Mouse (Mus musculus): ENCODE results near the gene Rnf183. TPM values are rescaled to one million over a fixed set of nuclear protein-coding genes. Genes with fewer than 3 reads are reported as not detected.
A peak's percentile ranks its signal among the peaks of the same experiment; 100 is the strongest.
"Not testable (repeated sequence)": the region's sequence is repeated elsewhere in the genome, so short reads cannot be mapped to it uniquely, and the experiment has no call there.

Rnf183 gene
- polyA plus RNA-seq (2014; fragmentation: Nextera tagmentation; extraction: Ambion mirVana) = not detected in 2 replicates

DNA sequence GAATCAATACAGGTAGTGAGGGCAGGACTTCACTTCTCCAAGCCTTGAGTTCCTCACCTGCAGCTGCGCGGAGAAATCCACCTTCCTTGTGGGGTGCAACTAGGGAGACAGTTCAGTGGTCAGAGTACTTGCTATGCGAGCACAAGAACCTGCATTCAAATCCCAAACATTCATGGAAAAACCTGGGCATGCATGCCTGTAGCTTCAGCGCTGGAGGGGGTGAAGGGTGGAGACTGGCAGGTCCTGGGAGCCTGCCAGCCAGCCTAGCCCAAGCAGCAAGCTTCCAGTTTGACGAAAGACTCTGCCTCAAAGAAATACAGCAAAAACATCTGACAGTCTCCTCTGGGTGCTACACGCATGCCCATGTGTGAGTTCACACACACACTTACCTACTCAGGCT lies at the start of gene Rnf183:
Gene Rnf183 (minus strand): TSS at position 172 of the 400 bp plus-strand sequence.
- Histone ChIP-seq H3K4me1 (ENCODE audit: control insufficient read depth, insufficient read depth, low read length) (no peaks in the 10 kb centered on the region), H3K4me2 (ENCODE audit: low read depth, severe bottlenecking) (no peak within 1 kb of the TSS), H3K27me3 (ENCODE audit: control insufficient read depth, insufficient read depth, low read length) (no peaks in the 10 kb centered on the region), H3K36me3 (ENCODE audit: control insufficient read depth, insufficient read depth, low read length) (no peaks in the 10 kb centered on the region), H3K9me3 (ENCODE audit: control insufficient read depth, low read length) (no peaks in the 10 kb centered on the region), H3K27ac (replicated peaks; ENCODE audit: low read depth, low read length) (no peak within 1 kb of the TSS), H3K4me3 (ENCODE audit: low read depth, low read length) (no peak within 1 kb of the TSS), H3K9ac (ENCODE audit: low read length) (no peak within 1 kb of the TSS)
- DNase-seq (ENCODE audit: low spot score) = no peak
- no peak for ATAC-seq (ENCODE audit: insufficient number of reproducible peaks, low FRiP score, low TSS enrichment, low read depth)
- 80% methylated on average over 6 of the region's 6 CpGs for WGBS

DNA sequence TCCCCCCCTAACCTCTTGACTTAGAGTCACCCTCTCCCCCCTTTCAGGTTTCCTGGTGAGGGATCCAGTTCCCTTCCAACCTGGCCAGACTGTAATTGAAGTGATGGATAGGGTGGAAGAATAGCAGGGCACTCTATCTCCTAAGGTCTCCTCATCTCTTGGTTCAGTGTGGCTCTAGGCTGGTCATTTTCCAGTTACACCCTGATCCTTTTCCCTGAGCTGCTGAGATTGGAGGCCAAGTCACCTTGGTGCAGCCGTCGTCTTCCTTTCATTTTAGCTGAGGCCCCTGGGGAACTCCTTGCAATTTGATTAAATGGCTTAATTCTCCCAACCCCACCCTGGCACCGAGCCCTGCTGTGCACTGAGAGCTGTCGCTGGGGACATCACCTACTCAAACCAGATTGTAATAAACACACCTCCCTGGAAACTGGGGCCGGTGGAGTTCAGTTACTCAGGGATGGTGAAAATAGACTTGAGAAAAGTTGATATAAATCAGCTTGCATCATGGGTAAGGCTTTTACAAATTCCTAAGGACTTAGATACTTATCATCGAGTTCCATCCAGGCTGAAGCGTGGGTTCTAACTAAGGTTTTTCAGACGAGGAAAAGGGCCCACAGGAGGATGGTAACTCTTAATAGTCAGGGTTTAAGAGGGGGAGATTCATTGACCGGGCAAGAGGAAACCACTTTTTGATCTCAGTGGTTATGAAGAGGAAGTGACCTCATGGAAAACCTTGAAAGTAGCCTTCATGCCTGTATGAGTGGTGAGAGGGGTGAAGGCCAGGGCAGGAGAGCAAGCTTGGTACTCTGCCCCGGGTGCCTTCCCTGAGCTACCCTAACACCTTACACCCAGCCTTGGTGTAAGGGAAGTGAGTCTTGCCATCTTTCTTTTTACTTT lies 45.9 kb upstream of the Rnf183 start:
- H3K27me3 ChIP-seq (ENCODE audit: control insufficient read depth, insufficient read depth, low read length) = peaks cover 16% of the 10 kb centered on the region
- no peaks in the 10 kb centered on the region for H3K36me3 ChIP-seq (ENCODE audit: control insufficient read depth, insufficient read depth, low read length)
- no peak overlapping the region for H3K27ac ChIP-seq (replicated peaks; ENCODE audit: low read depth, low read length)
- 51% methylated on average over 10 of the region's 10 CpGs for WGBS
- H3K4me2 ChIP-seq (ENCODE audit: low read depth, severe bottlenecking) = no peak overlapping the region
- DNase-seq (ENCODE audit: low spot score) = no peak
- H3K4me3 ChIP-seq (ENCODE audit: low read depth, low read length) = no peak overlapping the region
- no peak overlapping the region for H3K9ac ChIP-seq (ENCODE audit: low read length)
- no peaks in the 10 kb centered on the region for H3K9me3 ChIP-seq (ENCODE audit: control insufficient read depth, low read length)
- ATAC-seq (ENCODE audit: insufficient number of reproducible peaks, low FRiP score, low TSS enrichment, low read depth) = no peak
- H3K4me1 ChIP-seq (ENCODE audit: control insufficient read depth, insufficient read depth, low read length) = peaks cover 4% of the 10 kb centered on the region; the same call in 1 of the 2 replicates

DNA sequence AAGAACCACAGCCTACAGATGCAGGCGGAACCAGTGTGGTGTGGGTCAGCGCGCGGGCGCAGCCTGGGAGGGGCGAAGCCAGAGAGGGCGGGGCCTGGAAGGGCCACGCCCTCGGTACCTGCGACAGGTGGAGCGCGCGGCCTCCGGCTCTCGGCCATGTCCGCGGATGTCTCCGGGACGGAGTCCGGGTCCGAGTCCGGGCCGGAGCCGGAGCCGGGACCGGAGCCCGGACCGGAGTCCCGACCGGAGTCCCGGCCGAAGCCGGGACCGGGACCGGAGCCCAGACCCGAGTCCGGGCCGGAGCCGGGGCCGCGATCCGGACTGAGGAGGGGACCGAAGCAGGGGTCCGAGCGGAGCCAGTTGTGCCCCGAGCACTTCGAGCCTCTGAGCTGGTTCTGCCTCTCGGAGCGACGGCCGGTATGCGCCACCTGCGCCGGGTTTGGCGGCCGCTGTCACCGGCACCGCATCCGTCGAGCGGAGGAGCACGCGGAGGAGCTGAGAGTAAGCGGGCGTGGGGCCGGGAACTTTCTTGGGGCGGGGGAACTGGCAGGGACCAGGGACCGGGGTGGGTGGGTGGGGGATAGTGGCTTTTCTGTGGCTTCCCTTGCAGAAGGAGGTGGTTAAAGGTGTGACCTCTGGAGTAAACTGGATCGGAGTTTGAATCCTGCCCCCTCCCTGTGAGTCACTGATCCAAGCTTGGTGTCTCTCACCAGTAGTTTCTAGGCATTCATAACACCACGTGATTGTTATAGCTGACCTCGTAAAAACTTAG lies 45.1 kb upstream of the Rnf183 start, which contains the start of gene Bspry:
Gene Bspry (plus strand): TSS at position 117 of the 772 bp plus-strand sequence.
- Histone ChIP-seq H3K36me3 (ENCODE audit: control insufficient read depth, insufficient read depth, low read length) (no peaks in the 10 kb centered on the region), H3K9ac (ENCODE audit: low read length) (no peak within 1 kb of the TSS), H3K4me3 (ENCODE audit: low read depth, low read length) (peak within 1 kb of the TSS; percentile 42), H3K4me1 (ENCODE audit: control insufficient read depth, insufficient read depth, low read length) (peaks cover 4% of the 10 kb centered on the region; the same call in 1 of the 2 replicates), H3K27ac (replicated peaks; ENCODE audit: low read depth, low read length) (no peak within 1 kb of the TSS), H3K27me3 (ENCODE audit: control insufficient read depth, insufficient read depth, low read length) (peaks cover 16% of the 10 kb centered on the region), H3K4me2 (ENCODE audit: low read depth, severe bottlenecking) (peak within 1 kb of the TSS; percentile 71), H3K9me3 (ENCODE audit: control insufficient read depth, low read length) (no peaks in the 10 kb centered on the region)
- peak; percentile 67; the same call in 1 of the 2 replicates for ATAC-seq (ENCODE audit: insufficient number of reproducible peaks, low FRiP score, low TSS enrichment, low read depth)
- WGBS = 2% methylated on average over 70 of the region's 71 CpGs
- peak; percentile 53 for DNase-seq (ENCODE audit: low spot score)

DNA sequence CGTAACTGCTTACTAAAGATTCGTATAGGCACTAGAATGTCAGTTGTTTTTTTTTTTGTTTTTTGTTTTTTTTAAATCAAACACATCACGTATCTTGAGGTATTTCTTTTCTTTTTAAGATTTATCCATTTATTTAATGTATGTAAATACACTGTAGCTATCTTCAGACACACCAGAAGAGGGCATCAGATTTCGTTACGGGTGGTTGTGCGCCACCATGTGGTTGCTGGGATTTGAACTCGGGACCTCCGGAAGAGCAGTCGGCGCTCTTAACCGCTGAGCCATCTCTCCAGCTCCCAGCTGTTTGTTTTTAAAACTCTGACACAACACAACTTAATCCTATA lies 44.5 kb upstream of the Rnf183 start:
- not testable (repeated sequence) for H3K36me3 ChIP-seq (ENCODE audit: control insufficient read depth, insufficient read depth, low read length); H3K9ac ChIP-seq (ENCODE audit: low read length); H3K27ac ChIP-seq (replicated peaks; ENCODE audit: low read depth, low read length); H3K9me3 ChIP-seq (ENCODE audit: control insufficient read depth, low read length); DNase-seq (ENCODE audit: low spot score); H3K4me1 ChIP-seq (ENCODE audit: control insufficient read depth, insufficient read depth, low read length); ATAC-seq (ENCODE audit: insufficient number of reproducible peaks, low FRiP score, low TSS enrichment, low read depth)
- H3K27me3 ChIP-seq (ENCODE audit: control insufficient read depth, insufficient read depth, low read length) = peaks cover 16% of the 10 kb centered on the region
- peak overlapping the region; percentile 42 for H3K4me3 ChIP-seq (ENCODE audit: low read depth, low read length)
- 14% methylated on average over 11 of the region's 11 CpGs for WGBS
- peak overlapping the region; percentile 71 for H3K4me2 ChIP-seq (ENCODE audit: low read depth, severe bottlenecking)

DNA sequence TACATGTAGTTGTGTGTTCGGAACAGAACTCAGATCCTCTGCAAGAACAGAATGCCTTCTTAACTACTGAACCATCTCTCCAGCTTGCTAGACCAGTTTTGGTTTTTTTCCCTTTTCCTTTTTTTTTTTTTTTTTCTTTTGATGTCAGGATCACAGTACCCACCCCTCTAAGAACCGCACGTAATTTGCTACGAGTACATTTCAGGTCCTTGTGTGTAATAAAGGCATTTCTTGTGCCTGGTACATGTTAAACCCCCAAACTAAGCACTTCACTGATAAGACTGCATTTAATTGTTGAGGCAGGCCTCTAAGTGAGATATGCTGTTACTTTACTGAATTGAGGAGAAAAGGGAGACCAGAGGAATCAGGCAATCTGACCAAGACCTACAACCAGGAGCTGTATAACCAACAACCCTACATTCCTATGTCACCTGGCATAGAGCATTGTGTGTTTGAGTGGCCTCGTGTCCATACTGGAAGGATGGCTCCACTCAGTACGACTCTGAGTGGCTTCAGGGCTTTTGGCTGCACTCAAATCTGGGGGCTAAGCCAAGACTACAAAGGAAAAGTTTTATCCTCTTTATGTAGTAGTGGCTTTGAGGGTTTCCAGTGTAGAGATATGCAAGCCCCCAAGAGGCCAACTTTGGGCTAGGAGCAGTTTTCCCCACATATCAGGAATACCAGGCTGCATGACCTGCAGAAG lies 42.6 kb upstream of the Rnf183 start:
- no peak for ATAC-seq (ENCODE audit: insufficient number of reproducible peaks, low FRiP score, low TSS enrichment, low read depth)
- 83% methylated on average over 6 of the region's 6 CpGs for WGBS

DNA sequence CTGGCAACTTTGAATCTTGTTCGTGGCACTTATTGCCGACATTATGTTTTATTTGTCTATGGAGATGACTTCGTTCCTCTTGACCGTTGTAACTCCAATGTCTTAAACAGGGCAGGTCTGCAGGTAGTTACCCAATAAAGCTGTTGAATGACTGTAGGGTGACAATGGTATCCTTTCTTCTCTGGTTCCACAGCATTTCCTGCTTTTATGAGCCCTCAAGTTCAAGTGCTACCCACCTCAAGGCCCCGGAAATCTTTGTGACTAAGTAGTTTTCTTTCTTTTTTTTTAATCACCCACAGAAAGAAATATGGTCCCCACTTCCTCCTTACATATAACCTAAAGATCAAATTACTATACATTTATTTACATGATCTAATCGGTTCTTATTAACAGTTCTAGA lies 40.7 kb upstream of the Rnf183 start:
- Histone ChIP-seq H3K36me3 (ENCODE audit: control insufficient read depth, insufficient read depth, low read length) (no peaks in the 10 kb centered on the region), H3K4me3 (ENCODE audit: low read depth, low read length) (no peak overlapping the region), H3K27ac (replicated peaks; ENCODE audit: low read depth, low read length) (no peak overlapping the region), H3K4me1 (ENCODE audit: control insufficient read depth, insufficient read depth, low read length) (peaks cover 4% of the 10 kb centered on the region; the same call in 1 of the 2 replicates), H3K4me2 (ENCODE audit: low read depth, severe bottlenecking) (no peak overlapping the region), H3K9ac (ENCODE audit: low read length) (no peak overlapping the region), H3K9me3 (ENCODE audit: control insufficient read depth, low read length) (no peaks in the 10 kb centered on the region), H3K27me3 (ENCODE audit: control insufficient read depth, insufficient read depth, low read length) (peaks cover 12% of the 10 kb centered on the region)
- DNase-seq (ENCODE audit: low spot score) (no peak), ATAC-seq (ENCODE audit: insufficient number of reproducible peaks, low FRiP score, low TSS enrichment, low read depth) (no peak)
- WGBS = 87% methylated on average over 6 of the region's 6 CpGs

More for the DNA sequence above, 42.6 kb upstream of the Rnf183 start:
- H3K36me3 ChIP-seq (ENCODE audit: control insufficient read depth, insufficient read depth, low read length) = no peaks in the 10 kb centered on the region
- no peak for DNase-seq (ENCODE audit: low spot score)
- no peaks in the 10 kb centered on the region for H3K9me3 ChIP-seq (ENCODE audit: control insufficient read depth, low read length)
- H3K4me1 ChIP-seq (ENCODE audit: control insufficient read depth, insufficient read depth, low read length) = peaks cover 4% of the 10 kb centered on the region; the same call in 1 of the 2 replicates
- no peak overlapping the region for H3K9ac ChIP-seq (ENCODE audit: low read length)
- H3K4me2 ChIP-seq (ENCODE audit: low read depth, severe bottlenecking) = no peak overlapping the region
- no peak overlapping the region for H3K27ac ChIP-seq (replicated peaks; ENCODE audit: low read depth, low read length)
- no peak overlapping the region for H3K4me3 ChIP-seq (ENCODE audit: low read depth, low read length)
- peaks cover 16% of the 10 kb centered on the region for H3K27me3 ChIP-seq (ENCODE audit: control insufficient read depth, insufficient read depth, low read length)

DNA sequence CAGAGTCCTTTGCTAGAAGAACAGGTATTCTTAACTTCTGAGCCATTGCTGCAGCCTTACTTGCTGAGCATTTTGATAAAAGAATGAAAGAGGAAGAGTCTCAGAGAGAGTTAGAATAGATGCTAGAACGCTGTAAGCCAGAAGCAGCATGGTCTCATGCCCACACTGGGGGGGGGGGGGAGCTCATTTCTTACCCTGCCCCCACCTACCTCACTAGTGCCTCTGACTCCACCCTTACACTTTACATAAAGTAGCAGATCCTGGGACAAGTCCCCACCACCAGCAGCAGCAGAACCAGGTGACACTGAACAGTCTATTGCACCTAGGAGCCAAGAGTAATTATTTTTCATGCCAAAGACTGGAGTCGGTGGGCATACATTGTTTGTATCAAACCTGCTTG lies 40.1 kb upstream of the Rnf183 start:
- WGBS = 86% methylated on average over 2 of the region's 2 CpGs
- DNase-seq (ENCODE audit: low spot score) = no peak
- ATAC-seq (ENCODE audit: insufficient number of reproducible peaks, low FRiP score, low TSS enrichment, low read depth) = no peak

DNA sequence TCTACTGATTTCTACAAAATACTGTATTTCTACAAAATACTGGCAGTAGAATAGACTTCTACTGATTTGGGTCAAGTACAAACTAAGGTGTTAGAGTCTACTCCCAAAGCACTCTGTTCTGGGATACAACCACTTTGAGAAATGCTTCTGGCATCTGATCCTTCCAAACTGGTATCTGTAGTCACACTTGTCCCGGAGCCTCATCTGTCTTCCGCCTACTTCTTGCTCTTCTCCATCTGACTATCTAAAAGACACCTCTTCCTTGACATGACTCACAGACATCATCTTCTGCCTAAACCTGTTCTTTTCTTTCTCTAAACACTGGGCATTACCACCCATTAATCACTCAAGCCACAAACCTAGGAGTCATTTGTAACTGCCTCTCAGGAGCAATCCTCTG lies 37.0 kb upstream of the Rnf183 start:
- no peak for DNase-seq (ENCODE audit: low spot score)
- Histone ChIP-seq H3K36me3 (ENCODE audit: control insufficient read depth, insufficient read depth, low read length) (no peaks in the 10 kb centered on the region), H3K4me3 (ENCODE audit: low read depth, low read length) (no peak overlapping the region), H3K27ac (replicated peaks; ENCODE audit: low read depth, low read length) (no peak overlapping the region), H3K9ac (ENCODE audit: low read length) (no peak overlapping the region), H3K27me3 (ENCODE audit: control insufficient read depth, insufficient read depth, low read length) (no peaks in the 10 kb centered on the region), H3K4me1 (ENCODE audit: control insufficient read depth, insufficient read depth, low read length) (no peaks in the 10 kb centered on the region), H3K9me3 (ENCODE audit: control insufficient read depth, low read length) (no peaks in the 10 kb centered on the region), H3K4me2 (ENCODE audit: low read depth, severe bottlenecking) (no peak overlapping the region)
- 92% methylated on average over 2 of the region's 2 CpGs for WGBS
- ATAC-seq (ENCODE audit: insufficient number of reproducible peaks, low FRiP score, low TSS enrichment, low read depth) = no peak

More for the DNA sequence above, 40.1 kb upstream of the Rnf183 start:
- Histone ChIP-seq H3K27me3 (ENCODE audit: control insufficient read depth, insufficient read depth, low read length) (peaks cover 5% of the 10 kb centered on the region), H3K4me1 (ENCODE audit: control insufficient read depth, insufficient read depth, low read length) (peaks cover 4% of the 10 kb centered on the region; the same call in 1 of the 2 replicates), H3K36me3 (ENCODE audit: control insufficient read depth, insufficient read depth, low read length) (no peaks in the 10 kb centered on the region), H3K9me3 (ENCODE audit: control insufficient read depth, low read length) (no peaks in the 10 kb centered on the region), H3K4me2 (ENCODE audit: low read depth, severe bottlenecking) (no peak overlapping the region), H3K4me3 (ENCODE audit: low read depth, low read length) (no peak overlapping the region), H3K9ac (ENCODE audit: low read length) (no peak overlapping the region), H3K27ac (replicated peaks; ENCODE audit: low read depth, low read length) (no peak overlapping the region)
